Mouse (Mus musculus) lung, embryonic 14.5 days (tissue): ENCODE results near the gene Slc4a1ap. TPM values are rescaled to one million over a fixed set of nuclear protein-coding genes. Genes with fewer than 3 reads are reported as not detected.

ENCODE experiments used
- ATAC-seq: fragments of 200-750 bp; cut with Nextera tagmentation; 2 replicates; pipeline ENCODE4 v1.8.0; 2017; ENCODE audit warnings: mild to moderate bottlenecking, moderate TSS enrichment, moderate library complexity; ENCODE audit not compliant: insufficient read depth
- DNase-seq: peaks from one replicate; pipeline ENCODE4 v3.0.0-alpha.2; 2015
- H3K27ac ChIP-seq: fragments of 300-500 bp; sonication (generic); 2 replicates; pipeline ENCODE4 v1.5.1; 2014; ENCODE audit warnings: low read depth, mild to moderate bottlenecking, moderate library complexity
- H3K27me3 ChIP-seq: fragments of 300-500 bp; sonication (generic); 2 replicates; pipeline ENCODE4 v1.6.1; 2014; ENCODE audit warnings: low read length, control low read depth; ENCODE audit not compliant: insufficient read depth
- H3K36me3 ChIP-seq: fragments of 300-500 bp; sonication (generic); 2 replicates; pipeline ENCODE4 v1.6.1; 2014; ENCODE audit warnings: control low read depth; ENCODE audit not compliant: insufficient read depth
- H3K4me1 ChIP-seq: fragments of 300-500 bp; sonication (generic); 2 replicates; pipeline ENCODE4 v1.6.1; 2014; ENCODE audit warnings: antibody characterized with exemption, control low read depth; ENCODE audit not compliant: insufficient read depth
- H3K4me2 ChIP-seq: fragments of 300-500 bp; sonication (generic); 2 replicates; pipeline ENCODE4 v1.6.1; 2014; ENCODE audit warnings: mild to moderate bottlenecking
- H3K4me3 ChIP-seq: fragments of 300-500 bp; sonication (generic); 2 replicates; pipeline ENCODE4 v1.5.1; 2014; ENCODE audit warnings: low read depth, low read length
- H3K9ac ChIP-seq: fragments of 300-500 bp; sonication (generic); 2 replicates; pipeline ENCODE4 v1.6.1; 2014
- H3K9me3 ChIP-seq: fragments of 300-500 bp; sonication (generic); 2 replicates; pipeline ENCODE4 v1.6.1; 2016; ENCODE audit warnings: low read depth, low read length, control low read depth
- CTCF ChIP-seq: IDR thresholded peaks from 2 replicates; pipeline ENCODE4 v1.5.1; 2016; ENCODE audit warnings: antibody characterized with exemption, low read depth
- WGBS: fragments of 180-500 bp; shearing (Covaris S2); extraction: QIAGEN DNeasy Blood & Tissue Kit; methylation state at CpG from one replicate; pipeline ENCODE4 v1.1.7; 2014; 5-methylcytosine and 5-hydroxymethylcytosine counted together
- polyA plus RNA-seq: library from polyadenylated mRNA; unstranded; fragments of >200 nt; fragmentation: Nextera tagmentation; extraction: Ambion mirVana; gene quantifications from 2 replicates; pipeline ENCODE4 v1.2.1, GENCODE M21; 2014

The Slc4a1ap gene
- polyA plus RNA-seq, 1 experiment from 2014 or later = 29.3 TPM

DNA sequence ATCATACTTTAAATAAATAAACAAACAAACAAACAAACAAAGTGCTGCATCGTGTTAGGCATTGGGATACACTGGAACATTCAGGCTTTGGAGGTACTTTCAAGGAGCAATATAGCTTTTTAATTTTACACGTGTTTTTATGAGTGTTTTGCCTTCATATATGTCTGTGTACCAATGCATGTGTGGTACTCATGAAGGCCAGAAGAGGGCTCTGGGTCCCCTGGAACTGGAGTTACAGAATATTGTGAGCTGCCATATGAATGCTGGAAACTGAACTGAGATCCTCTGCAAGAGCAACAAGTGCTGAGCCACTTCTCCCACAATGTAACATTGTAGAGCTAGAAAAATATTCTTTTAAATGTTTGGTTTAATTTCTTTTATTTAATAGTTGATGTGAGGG lies 8.4 kb downstream of the Slc4a1ap start:
- 84% methylated on average over 2 of the region's 2 CpGs for WGBS
- 0 out of 2 replicates have a peak, but pooled peaks have one; percentile 18 for TF ChIP-seq CTCF
- no peaks in the 10 kb centered on the region for H3K27me3 ChIP-seq
- peak; percentile 5 for DNase-seq
- H3K4me1 ChIP-seq = no peaks in the 10 kb centered on the region
- ATAC-seq = no peak
- H3K9ac ChIP-seq = no peak overlapping the region
- H3K4me3 ChIP-seq = no peak overlapping the region
- no peak overlapping the region for H3K4me2 ChIP-seq
- H3K36me3 ChIP-seq = peaks cover 86% of the 10 kb centered on the region
- no peaks in the 10 kb centered on the region for H3K9me3 ChIP-seq
- H3K27ac ChIP-seq = no peak overlapping the region

DNA sequence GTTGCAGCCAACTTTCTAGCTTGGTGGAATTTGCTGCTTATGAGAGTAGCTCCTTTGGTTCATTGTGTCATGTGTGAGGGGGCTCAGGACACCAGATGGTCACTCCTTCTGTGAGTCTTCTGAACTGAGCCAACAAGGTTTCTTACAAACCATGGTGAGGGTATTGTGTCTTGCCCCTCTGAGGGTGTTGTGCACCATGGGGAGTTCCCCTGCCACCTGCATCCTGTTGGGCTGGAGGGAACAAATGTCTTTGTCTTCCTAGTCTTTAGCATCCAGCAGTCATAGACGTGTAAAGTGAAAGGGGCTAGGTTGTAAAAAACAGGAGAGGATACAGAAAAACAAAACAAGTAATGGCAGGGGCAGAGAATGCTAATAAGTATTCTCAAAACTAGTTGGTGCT lies 32.6 kb downstream of the Slc4a1ap start:
- H3K9ac ChIP-seq = no peak overlapping the region
- ATAC-seq = no peak
- DNase-seq = no peak

DNA sequence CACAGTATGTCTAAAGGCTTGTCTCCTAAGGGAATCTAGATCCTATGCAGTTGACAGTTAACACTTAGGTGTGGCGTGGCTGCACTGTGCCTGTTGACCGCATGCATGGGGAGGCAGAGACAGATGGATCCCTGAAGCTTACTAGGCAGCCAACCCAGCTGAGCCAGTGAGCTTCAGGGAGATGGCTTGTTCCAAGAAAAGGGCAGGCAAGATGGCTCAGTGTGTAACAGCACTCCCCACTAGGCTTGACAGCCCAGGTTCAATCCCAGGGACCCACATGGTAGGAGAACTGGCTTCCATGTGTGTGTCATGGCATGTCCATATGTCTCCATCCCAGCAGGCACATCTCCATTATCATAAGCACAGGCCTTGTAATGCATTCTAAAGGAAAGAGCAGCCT lies 33.6 kb downstream of the Slc4a1ap start:
- ATAC-seq = no peak
- no peak overlapping the region for H3K27ac ChIP-seq
- WGBS = 91% methylated on average over 2 of the region's 2 CpGs

More for the DNA sequence above, 32.6 kb downstream of the Slc4a1ap start:
- 48% methylated on average over 1 of the region's 1 CpGs for WGBS
- Histone ChIP-seq H3K27me3 (no peaks in the 10 kb centered on the region), H3K4me1 (no peaks in the 10 kb centered on the region), H3K4me2 (no peak overlapping the region), H3K4me3 (no peak overlapping the region), H3K36me3 (peaks cover 37% of the 10 kb centered on the region), H3K9me3 (no peaks in the 10 kb centered on the region), H3K27ac (no peak overlapping the region)
- no peak for TF ChIP-seq CTCF

DNA sequence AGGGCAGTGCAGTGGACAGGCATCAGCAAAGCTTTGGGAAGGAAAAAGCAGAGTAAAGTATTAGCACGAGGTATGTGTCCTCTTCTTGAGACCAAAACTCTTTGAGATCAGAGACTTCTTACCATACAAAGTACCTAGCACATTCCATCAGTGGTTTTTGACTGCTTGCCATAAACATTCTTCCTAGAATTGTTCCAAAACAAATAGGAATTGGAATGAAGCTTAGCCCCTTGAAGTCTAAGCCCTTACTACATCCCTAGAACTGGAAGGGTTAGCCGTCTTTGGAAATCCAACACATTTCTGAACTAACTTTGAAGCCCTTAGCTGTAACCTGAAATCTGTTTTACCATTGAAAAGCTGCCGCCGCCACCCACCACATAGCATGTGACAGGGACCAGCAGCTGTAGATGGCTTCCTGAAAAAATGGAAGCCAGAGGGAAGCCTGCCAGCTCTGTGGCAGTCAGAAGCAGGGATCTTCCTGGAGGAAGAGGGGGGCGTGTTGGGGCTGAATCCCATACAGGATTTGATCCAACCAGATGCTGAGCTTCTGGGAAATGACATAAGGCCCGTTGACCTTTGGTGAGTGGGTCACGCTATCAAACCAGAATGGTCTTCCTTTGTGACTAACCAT lies 35.4 kb downstream of the Slc4a1ap start:
- 72% methylated on average over 7 of the region's 7 CpGs for WGBS
- peaks cover 19% of the 10 kb centered on the region for H3K36me3 ChIP-seq
- TF ChIP-seq CTCF = no peak
- H3K4me2 ChIP-seq = no peak overlapping the region
- H3K9me3 ChIP-seq = no peaks in the 10 kb centered on the region
- H3K27me3 ChIP-seq = no peaks in the 10 kb centered on the region
- DNase-seq = peak; percentile 59
- H3K4me3 ChIP-seq = no peak overlapping the region
- H3K4me1 ChIP-seq = no peaks in the 10 kb centered on the region
- H3K9ac ChIP-seq = no peak overlapping the region
- H3K27ac ChIP-seq = peak overlapping the region; percentile 36; the same call in 1 of the 2 replicates
- ATAC-seq = peak; percentile 66; the same call in 1 of the 2 replicates

More for the DNA sequence above, 33.6 kb downstream of the Slc4a1ap start:
- Histone ChIP-seq H3K36me3 (peaks cover 30% of the 10 kb centered on the region), H3K9ac (no peak overlapping the region), H3K4me3 (no peak overlapping the region), H3K9me3 (no peaks in the 10 kb centered on the region), H3K4me1 (no peaks in the 10 kb centered on the region), H3K4me2 (no peak overlapping the region), H3K27me3 (no peaks in the 10 kb centered on the region)
- DNase-seq = no peak
- no peak for TF ChIP-seq CTCF

DNA sequence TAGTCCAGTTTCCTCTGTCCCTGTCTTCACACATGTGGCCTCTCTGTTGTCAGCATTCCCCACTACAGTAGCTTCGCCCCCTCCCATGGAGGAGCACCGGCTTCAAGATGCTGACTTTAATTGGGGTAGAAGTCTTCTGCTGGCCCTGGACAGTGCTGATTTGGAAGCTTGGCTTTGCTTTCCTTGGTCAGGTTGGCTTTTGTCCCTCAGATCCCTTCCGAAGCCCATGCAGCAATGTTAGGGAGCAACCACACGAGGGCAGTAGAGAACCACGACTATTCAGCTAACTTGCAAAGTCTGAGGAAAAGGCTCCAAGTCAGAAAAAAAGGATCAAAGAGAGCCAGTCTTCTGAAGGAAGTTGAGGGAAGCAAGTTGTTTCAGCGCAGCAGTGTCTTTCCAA lies 36.7 kb downstream of the Slc4a1ap start:
- Histone ChIP-seq H3K4me3 (no peak overlapping the region), H3K4me2 (no peak overlapping the region), H3K27ac (no peak overlapping the region), H3K27me3 (no peaks in the 10 kb centered on the region), H3K36me3 (peaks cover 19% of the 10 kb centered on the region; the same call in 1 of the 2 replicates), H3K9ac (no peak overlapping the region), H3K4me1 (no peaks in the 10 kb centered on the region), H3K9me3 (no peaks in the 10 kb centered on the region)
- peak; percentile 95 for DNase-seq
- WGBS = 4% methylated on average over 6 of the region's 6 CpGs
- peak; percentile 96 for TF ChIP-seq CTCF
- peak; percentile 48 for ATAC-seq

DNA sequence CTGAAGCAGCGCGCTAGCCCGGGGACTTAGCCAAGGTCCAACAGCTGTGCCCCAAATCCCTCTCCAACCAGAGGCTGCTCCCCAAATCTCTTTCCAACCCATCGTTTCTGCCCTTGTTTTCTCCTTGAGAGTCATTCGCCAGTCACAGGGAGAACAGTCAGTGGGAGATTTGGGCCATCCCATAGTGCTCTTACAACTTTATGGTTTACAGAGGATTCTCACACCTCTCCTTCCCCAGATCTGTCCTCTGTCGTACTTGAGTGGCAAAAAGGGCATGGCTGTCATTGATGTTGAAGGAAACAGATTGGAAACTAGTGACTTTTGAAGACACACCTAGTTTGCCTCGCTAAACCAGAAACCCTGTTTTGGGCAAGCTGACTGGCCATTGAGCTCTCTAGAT lies 37.1 kb downstream of the Slc4a1ap start:
- Histone ChIP-seq H3K27me3 (no peaks in the 10 kb centered on the region), H3K9me3 (no peaks in the 10 kb centered on the region), H3K4me1 (no peaks in the 10 kb centered on the region), H3K4me2 (no peak overlapping the region), H3K27ac (no peak overlapping the region), H3K36me3 (peaks cover 19% of the 10 kb centered on the region; the same call in 1 of the 2 replicates), H3K9ac (no peak overlapping the region), H3K4me3 (no peak overlapping the region)
- ATAC-seq = no peak
- TF ChIP-seq CTCF = no peak
- WGBS = 34% methylated on average over 7 of the region's 7 CpGs
- DNase-seq = no peak

DNA sequence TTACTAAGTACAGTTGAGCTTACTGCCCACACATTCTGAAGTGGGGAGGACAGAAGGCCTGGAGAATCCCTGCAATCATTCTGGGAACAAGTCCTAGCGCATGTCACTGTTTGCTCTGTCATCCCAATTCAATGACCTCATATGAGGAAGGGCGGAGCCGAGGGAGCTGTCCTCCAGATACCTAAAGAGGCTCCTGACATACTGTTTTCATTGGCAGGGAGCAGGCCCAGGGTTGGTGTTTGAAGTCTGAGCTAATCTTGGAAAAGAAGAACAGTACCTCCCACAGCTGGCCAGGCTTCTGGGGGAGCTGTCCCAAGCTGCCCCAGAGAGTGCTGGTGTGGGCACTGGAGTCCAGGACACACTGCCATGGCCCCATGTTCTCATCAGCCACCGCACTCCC lies 38.2 kb downstream of the Slc4a1ap start:
- Histone ChIP-seq H3K4me1 (no peaks in the 10 kb centered on the region), H3K4me2 (no peak overlapping the region), H3K4me3 (no peak overlapping the region), H3K9ac (no peak overlapping the region; the same call in 1 of the 2 replicates), H3K36me3 (peaks cover 14% of the 10 kb centered on the region; the same call in 1 of the 2 replicates), H3K27ac (no peak overlapping the region), H3K9me3 (no peaks in the 10 kb centered on the region), H3K27me3 (no peaks in the 10 kb centered on the region)
- no peak for TF ChIP-seq CTCF
- WGBS = 68% methylated on average over 4 of the region's 4 CpGs
- ATAC-seq = no peak
- no peak for DNase-seq
